Mouse (Mus musculus): Measurements from ENCODE around the gene Cltc.
A peak's percentile ranks its signal among the peaks of the same experiment; 100 is the strongest.
"Not testable (repeated sequence)": the region's sequence is repeated elsewhere in the genome, so short reads cannot be mapped to it uniquely, and the experiment has no call there.

Cltc gene

DNA sequence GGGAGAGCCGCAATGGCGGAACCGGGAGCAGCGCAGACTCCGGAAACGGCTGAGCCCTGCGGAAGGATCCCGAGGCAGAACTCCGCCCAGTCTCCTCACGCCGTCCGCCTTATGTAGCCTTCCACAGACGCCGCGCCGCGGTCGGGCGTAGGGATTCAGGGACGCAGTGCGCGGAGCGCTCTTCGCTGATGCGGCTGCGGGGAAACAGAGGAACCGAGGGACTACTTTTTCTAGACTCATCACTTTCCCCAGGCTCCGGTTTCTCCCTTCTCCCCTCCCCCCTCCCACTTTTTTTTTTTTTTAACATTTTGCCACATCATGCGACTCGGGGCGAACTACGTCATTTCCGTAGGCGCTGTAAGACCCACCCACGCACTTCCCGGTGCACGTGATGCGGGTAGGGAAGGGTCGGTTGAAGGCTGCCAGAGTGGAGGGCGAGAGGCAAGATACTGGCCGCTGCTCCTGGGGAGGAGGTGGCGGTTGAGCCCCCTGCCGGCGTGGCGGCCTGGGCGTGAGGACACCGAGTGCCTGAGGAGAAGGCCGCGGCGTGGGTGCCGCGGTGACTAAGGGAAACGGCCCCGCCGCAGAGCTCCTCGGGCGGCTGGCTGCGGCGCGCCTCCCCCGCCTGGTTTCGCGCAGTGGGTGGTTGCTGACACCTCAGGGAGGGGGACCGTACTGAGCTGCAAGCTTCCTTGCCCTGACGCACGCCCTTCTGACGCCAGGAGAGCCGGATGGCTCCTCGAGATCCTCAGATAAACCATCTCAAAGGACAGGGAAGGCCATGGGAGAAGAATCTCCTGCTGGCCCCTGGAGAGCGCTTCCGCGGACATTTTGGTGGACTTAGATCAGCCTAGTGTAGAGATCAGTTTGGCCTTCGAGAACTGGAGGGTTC, at the start of gene Cltc:
Cltc (minus strand) TSS at position 86 of the 892 bp plus-strand sequence.
- peak; percentile 100 for DNase-seq (ENCODE audit: low read depth, low spot score)

DNA sequence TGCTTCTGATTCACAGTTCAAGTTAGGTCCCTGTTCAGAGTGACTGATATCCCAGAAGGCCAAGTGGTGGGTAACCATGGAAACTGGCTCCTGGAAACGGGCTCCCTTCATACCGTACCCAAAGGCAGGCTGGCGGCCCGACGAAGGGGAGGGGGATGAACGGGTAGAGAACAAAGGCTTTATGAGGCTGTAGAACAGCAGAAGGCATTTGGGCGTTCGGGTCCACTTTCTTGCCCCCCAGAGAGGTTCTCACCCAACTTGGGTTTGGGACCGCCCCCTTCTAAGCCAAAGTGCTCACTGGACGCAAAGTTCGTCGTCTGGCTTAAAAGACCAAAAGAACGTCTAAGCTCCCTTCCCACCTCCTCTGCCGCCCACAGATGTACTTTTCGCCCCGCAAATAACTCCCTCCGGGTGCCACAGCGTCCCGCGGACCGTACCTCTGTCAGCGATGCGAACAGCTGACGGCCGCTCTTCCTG, 49.7 kb upstream of the Cltc start:
- DNase-seq (ENCODE audit: low read depth, low spot score), result peak; percentile 89

DNA sequence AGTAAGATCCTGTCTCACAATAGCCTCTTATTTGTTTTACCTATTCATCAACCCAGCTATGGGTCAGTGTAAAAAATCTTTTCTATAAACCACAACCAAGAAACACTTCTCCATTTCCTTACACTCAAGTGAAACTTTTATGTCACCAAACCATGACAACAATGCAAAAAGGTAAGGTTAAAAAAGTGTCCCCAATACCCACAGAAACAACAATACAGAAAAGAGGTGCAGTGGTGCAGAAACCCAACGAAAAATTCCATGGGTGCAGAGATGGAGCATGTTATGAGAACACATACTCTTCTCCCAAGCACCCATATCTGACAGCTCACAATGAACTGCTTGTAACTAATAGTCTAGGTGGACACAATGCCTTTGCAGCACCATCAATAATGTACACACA, 36.8 kb upstream of the Cltc start:
- DNase-seq (ENCODE audit: low read depth, low spot score), result no peak

DNA sequence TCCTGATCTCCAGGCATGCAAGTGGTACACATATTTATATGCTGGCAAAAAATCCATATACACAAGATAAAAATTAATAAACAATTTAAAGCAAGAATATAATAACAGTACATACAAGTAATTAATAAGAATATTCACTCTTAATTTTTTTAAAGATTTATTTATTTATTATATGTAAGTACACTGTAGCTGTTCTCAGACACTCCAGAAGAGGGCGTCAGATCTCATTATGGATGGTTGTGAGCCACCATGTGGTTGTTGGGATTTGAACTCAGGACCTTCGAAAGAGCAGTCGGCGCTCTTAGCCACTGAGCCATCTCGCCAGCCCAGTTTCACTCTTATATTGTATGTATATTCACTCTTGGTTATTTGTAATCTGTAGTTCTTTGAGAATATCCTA, 30.1 kb upstream of the Cltc start:
- DNase-seq (ENCODE audit: low read depth, low spot score), result not testable (repeated sequence)

DNA sequence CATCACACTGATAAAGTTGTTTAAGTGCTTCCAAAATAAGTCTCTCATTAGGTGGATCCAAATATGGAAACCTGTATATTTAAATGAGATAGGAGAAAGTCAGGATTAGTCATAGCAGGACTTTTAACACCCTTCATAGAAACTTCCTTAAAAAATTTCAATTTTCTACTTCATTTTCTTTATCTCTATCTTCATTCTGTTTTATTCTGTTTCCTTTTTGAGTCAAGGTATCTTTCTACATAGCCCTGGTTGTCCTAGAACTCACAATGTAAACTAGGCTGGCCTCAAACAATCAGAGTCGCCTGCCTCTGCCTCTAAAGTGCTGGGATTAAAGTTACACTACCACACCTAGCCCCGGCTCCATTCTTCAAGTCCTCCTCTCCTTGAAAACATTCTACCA, 28.4 kb upstream of the Cltc start:
- DNase-seq (ENCODE audit: low read depth, low spot score), result no peak

DNA sequence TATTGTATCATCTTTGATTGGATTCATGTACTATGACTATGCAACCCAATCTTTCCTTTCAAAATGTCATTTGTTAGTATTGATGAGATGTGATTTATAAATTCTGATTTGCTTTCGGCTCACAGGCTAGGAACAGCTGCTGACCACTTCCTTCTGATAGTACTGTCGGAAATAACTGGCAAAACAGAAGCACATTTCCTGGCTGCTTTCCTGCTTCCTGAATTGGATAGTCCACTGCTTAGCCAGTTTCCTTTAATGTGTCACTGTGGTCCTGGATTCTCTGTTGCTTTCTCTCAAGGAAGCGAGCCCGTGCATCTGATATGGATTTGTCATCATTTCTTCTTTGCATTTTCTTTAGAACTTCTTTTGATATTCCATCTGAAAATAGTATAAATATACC, 12.5 kb upstream of the Cltc start:
- no peak for DNase-seq (ENCODE audit: low read depth, low spot score)

DNA sequence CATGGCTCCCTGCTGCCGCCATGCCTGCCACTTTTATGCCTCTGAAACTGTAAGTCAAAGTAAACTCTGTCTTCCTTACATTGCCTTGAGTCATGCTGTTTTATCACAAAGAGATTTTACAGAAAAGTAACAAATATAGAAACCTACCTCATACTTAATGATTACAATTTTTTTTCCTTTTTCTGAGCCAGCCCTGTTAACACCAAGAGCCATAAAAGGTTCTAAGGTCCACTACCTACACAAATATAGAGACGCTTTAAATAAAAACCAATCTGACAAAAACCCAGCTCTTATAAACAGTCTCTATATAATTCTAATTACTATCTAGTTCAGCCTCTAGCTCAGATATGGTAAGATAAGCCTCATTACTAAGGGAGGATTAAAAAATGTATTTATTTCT, 7.1 kb upstream of the Cltc start:
- no peak for DNase-seq (ENCODE audit: low read depth, low spot score)

DNA sequence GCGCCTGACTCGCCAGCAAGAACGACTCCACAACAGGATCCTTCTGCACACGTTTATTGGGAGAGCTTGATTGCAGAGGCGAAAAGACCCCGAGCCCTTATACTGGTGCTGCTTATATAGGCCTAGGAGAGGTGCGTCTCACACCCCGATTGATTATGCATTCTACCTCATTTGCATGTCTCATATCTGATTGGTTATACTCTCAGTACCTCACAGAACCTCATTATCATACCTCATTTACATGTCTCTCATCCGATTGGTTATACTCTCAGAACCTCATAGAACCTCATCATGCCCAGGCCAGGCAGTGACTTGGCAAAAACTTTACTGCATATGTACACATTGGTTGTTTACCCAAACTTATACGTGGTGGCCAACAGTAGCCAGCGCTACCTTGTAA, 5.8 kb upstream of the Cltc start:
- not testable (repeated sequence) for DNase-seq (ENCODE audit: low read depth, low spot score)

DNA sequence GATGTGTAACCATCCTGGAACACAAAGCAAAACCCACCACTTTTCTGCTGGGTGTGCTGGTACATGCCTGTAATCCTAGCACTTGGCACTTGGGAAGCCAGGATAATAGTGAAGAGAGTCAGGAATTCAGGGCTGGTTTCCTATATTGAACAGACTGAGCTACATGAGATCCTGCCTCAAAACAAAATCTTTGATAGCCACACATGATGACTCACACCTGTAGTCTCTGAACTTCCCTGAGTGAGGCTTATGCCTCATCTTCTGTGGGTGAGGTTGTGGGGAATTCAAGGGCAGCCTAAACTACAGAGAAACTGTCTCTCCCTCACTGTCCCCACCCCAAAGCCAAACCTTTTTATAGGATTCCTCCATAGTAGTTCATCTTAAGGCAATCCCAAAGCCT, 3.0 kb upstream of the Cltc start:
- DNase-seq (ENCODE audit: low read depth, low spot score), result peak; percentile 43

DNA sequence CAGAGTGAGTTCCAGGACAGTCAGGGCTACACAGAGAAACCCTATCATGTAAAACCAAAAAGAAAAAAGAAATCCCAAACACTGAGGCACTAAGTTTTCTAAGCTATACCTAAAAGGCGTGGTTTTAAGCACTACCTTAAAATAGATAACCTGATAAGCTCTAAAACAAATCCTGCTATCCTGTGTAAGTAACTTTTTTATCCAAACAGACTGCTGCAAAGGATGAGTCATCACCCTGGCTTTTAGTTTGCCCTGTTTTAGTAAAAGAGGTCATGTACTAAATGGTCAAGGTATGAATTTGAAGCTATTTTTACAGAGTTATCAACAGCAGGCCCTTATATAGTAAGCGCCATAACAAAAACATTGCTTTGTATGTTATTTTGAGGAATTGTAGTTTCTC, 2.5 kb upstream of the Cltc start:
- no peak for DNase-seq (ENCODE audit: low read depth, low spot score)

DNA sequence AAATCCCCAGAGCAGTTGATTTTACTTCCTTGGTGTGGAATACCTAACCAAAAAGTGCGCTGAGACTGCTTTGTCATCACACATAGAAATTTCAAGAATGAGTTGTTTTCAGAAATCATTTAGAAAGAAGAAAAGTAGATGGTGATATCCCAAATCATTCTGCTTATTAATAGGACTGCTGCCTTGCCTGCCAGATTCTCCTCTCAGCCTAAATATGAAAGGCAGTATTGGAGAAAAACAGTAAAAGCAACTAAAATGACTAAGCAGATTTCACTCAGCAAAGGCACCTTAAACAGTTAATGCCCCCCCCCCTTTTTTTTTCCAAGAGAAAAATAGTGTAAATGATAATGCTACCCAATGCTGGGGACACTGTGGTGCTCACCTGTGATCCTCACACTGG, 1.9 kb upstream of the Cltc start:
- no peak for DNase-seq (ENCODE audit: low read depth, low spot score)

DNA sequence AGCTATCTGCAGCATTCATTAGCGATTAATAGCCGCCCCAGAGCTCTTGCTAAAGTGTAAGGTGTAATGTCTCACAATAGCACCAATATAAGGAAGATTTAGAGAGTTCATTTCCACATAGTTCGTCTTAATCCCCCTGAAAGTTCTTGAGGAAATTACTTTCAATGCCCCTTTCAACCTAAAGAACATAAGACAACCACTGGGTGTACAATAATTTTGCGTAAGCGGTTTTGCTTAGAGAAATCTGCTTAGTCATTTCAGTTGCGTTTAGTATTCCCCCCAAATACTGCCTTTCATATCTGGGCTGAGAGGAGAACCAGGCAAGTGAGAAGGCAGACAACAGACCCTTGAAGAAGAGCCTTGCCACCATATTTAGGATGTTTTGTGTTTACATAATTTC, 1.2 kb upstream of the Cltc start:
- DNase-seq (ENCODE audit: low read depth, low spot score), result peak; percentile 24

DNA sequence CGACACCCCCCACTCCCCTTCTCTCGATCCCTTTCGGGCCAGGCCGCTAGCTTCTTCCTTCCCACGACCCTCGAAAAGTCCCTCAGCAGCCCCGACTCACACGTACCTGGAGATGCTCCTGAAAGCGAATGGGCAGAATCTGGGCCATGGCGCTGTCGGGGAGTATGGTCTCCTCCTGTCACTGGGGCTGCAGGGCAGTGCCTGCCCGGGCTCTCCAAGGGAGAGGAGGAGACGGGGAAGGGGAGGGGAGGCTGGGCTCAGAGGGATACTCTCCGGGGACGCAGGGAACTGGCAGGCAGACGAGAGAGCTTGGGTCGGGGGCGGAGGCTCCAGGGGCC, 254 bp downstream of the Cltc start:
- DNase-seq (ENCODE audit: low read depth, low spot score), result no peak

DNA sequence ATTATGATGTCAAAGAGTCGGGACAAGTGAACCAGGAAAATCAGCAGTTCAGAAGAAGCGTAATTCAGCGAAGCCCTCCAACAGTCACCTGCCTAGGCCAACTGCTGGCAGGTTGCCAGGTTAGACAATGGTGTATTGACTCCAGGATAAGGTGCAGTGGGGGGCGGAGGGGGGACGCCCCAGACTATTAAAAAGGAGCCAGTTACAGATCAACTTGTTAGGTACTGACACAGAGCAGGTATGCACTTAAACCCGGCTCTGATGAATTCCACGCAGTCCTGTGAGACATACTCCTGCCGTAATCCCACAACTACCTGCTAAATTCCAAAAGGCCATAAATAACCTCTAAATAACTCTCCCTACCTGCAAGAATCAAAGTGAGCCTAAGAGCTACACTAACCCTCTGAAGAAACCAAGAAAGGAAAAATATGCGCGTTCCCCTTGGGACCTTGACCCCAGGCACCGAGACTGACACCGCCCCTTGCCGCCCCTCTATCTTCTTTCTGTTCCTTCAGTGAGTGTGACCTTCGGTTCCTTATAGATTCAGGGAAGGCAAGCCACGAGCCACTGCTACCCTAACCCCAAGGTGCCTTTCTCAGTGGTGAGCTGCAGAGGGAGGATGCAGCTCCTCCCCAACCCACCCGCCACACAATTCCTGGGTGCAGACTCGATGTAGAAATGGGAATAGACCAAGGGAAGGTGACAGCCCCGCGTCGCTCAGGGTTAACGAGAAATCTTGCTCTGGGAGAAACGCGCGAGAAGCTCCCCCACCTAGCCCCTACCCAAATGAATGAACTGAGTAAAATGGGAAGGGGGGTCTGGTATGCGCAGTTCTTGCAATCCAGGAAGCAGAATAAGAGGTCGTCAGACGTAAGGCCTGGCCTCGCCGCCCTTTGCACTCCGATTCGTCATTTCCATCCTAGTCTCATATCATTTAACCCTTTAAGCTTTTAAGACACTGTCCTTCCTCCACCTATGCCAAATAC, 916 bp downstream of the Cltc start:
- peak; percentile 85 for DNase-seq (ENCODE audit: low read depth, low spot score)

DNA sequence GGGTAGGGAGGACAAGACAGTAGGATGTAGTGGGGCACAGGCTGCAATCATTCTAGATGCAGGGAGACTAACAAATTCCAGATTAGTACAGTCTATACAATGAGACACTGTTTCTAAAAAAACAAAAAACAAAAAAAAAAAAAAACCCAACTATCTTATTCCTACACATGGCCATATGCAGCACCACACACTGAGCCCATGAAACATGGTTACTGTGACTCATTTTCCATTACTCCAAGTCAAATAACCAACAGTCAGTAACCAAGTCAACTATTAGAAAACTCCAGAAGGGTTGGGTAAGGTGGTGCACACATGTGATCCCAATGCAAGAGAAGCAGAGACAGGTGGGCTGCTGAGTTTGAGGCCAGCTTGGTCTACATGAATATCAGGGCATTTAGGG, 5.0 kb downstream of the Cltc start:
- DNase-seq (ENCODE audit: low read depth, low spot score), result no peak

DNA sequence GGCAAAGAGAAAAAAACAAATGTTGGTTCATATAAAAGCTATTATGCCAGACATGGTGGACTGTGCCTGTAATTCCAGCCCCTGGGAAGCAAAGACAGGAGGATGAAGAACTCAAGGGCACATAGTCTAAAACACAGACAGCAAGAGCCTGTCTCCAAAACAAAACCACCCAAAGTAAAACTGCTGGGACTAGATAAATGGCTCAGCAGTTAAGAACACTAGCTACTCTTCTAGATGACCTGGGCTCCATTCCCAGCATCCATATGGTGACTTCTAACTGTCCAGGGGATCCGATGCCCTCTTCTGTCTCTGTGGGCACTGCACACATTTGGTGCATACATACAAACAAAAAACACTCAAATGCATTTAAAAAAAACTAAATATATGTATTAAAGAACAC, 6.4 kb downstream of the Cltc start:
- DNase-seq (ENCODE audit: low read depth, low spot score), result no peak

DNA sequence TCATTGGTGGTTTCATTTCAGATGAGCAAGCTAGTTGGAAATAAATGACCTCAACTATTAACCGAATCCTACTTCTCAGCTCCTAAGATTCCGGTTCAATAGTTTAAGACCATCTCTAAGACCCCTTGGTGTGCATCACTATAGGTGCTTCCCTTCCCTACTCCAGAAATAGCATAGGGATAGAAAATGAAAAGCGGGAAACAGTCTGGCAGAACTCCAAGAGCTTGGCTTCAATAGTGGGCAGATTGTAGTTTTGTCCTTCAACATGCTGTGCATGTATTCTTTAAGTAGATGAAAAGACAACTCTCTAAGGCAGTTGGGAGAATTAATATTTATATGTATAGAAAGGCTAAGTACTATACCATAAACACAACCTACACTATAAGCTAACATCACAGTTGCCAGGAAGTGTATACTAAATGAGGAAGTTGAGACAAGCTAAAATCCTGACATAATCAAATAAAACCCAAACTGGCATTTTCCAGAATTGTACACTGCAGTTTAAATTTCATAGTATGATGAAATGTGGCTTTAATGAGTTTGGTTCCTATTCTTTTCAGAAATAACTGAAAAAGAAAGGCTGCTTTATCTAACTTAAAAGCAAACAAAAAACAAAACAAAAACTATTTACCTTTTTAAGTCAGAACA, 7.5 kb downstream of the Cltc start:
- peak; percentile 53 for DNase-seq (ENCODE audit: low read depth, low spot score)

DNA sequence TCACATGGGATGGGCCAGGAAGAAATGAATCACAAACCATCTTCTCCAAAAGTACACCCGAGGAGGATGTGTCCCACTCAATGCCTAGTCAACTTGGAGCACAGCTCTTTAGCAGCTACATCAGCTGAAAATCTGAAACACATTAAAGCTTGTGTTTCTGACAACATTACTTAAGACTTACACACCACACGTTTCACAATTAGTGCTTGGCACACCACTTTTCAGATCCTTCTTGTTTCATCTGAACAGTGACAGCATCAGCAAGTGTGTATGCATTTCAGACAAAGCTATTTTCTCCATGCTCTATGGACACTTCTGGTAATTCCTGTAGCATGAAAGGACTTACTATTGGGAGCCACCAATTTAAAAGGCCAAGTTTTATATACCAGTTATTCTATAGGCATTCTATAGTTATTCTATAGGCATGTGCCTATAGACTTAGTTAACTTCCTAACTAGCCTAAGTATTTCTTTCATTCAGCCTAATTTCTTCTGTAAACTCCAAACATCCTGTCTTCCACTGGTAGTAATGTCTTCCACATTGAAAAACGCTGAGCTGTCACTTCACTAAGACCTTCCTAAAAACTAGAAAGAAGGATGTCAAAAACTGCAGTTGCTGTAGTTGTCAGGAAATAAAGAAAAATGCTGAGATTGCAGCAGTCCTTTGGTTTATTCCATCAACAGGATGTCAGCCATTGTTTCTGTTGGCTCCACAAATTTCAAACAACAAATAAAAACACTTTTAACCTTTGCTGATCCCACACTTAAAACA, 11.5 kb downstream of the Cltc start:
- DNase-seq (ENCODE audit: low read depth, low spot score), result peak; percentile 37

DNA sequence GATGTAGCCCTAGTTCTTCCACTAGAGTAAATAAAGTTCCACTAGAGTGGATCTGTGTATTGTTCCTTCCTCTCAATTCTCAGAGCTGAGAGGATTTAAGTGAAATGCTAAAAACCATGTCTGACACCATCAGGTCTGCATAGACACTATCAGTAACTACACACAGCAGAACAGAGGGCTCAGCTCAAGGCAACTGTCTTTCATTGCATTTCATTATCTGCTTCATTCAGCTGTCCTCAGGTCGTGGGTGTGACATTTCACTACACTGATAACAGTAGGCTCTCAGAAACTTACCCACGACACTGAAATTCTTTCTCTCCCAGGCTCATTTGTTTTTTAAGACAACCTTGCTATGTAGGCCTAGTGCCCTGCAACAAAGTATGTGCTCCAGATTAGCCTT, 14.8 kb downstream of the Cltc start:
- no peak for DNase-seq (ENCODE audit: low read depth, low spot score)

DNA sequence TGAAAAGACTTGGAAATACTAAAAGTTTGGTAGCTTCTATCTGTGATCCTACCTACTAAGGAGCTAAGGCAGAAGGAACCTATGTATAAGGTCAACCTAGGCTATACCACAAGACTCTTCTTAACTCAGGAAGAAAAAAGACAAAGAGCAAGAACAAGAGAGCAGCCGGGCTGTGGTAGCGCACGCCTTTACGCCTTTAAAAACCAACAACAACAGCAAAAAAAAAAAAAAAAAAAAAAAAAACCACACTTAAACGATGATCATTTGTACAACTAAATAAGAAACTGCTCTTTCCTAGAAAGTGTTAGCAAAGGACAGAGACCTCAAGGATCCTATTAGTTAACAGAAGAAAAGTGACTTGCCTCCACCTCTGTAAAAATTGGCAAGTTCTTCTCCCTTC, 15.9 kb downstream of the Cltc start:
- DNase-seq (ENCODE audit: low read depth, low spot score), result no peak

DNA sequence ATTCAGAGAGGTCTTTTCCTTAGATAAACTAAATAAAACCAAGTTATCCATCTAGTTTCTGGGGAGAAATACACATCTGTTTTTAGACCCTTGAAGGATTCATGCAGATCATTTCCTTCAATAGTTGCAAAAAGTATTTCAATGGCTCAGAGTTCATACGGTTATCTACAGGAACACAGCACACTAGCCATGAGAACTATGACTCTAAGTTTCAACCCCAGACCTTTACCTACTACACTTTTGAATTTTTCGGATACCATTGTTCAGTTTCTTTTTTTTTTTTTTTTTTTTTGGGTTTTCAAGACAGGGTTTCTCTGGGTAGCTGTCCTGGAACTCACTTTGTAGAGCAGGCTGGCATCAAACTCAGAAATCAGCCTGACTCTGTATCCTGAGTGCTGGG, 17.9 kb downstream of the Cltc start:
- no peak for DNase-seq (ENCODE audit: low read depth, low spot score)

Measured in brain, adult 2 months (tissue).